Mouse (Mus musculus) myocyte (in vitro differentiated cells): ENCODE measurements around the gene Herpud1.

Source experiments
- E2F4 ChIP-seq: IDR thresholded peaks from one replicate; pipeline ENCODE4 v1.6.1; 2011; ENCODE audit warnings: mild to moderate bottlenecking, control low read depth, moderate library complexity; ENCODE audit not compliant: insufficient read depth
- TCF12 ChIP-seq: IDR thresholded peaks from one replicate; pipeline ENCODE4 v1.6.1; 2011; ENCODE audit warnings: mild to moderate bottlenecking, control low read depth; ENCODE audit not compliant: poor library complexity, insufficient read depth, severe bottlenecking

- TF ChIP-seq E2F4 (no peak), TCF12 (no peak)
These were observed 10.7 kb upstream of the Herpud1 start for GRCm38 (mm10) chr8:94375551-94375991.
